Mouse (Mus musculus): ENCODE measurements around the gene 9530077C05Rik. TPM values are rescaled to one million over a fixed set of nuclear protein-coding genes. Genes with fewer than 3 reads are reported as not detected.
"Not testable (repeated sequence)": the region's sequence is repeated elsewhere in the genome, so short reads cannot be mapped to it uniquely, and the experiment has no call there.

The 9530077C05Rik gene
- total RNA-seq, 2 experiments from 2014 or later, result 0.70 to 0.76 TPM

- no peak for DNase-seq
Observed at GRCm38 (mm10) chr9:22420491-22420890, 9.2 kb downstream of the 9530077C05Rik start.

DNA sequence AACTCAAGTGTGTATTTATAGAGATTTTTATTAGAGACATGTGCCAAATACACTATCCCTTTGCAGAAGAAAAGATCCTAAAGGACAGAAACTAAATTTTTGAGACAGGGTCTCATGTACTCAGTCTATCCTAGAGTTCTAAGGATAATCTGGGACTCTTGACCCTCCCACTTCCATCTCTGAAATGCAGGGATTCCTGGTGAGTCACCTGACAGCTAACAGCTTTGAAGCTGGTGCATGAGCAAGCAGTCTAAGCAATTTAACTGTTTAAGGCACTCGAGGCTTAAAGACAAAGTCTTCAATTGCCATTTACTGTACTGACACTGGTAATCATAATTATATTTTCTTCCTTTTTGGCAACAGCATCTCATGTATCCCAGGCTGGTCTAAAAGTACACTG is 11.2 kb downstream of the 9530077C05Rik start:
- DNase-seq, result no peak

GRCm38 (mm10) chr9:22423507-22423906 is 12.2 kb downstream of the 9530077C05Rik start:
- no peak for DNase-seq

GRCm38 (mm10) chr9:22424196-22424595 is 12.9 kb downstream of the 9530077C05Rik start:
- DNase-seq, result no peak

- DNase-seq, result no peak
Observed at GRCm38 (mm10) chr9:22424719-22425118, 13.4 kb downstream of the 9530077C05Rik start.

DNA sequence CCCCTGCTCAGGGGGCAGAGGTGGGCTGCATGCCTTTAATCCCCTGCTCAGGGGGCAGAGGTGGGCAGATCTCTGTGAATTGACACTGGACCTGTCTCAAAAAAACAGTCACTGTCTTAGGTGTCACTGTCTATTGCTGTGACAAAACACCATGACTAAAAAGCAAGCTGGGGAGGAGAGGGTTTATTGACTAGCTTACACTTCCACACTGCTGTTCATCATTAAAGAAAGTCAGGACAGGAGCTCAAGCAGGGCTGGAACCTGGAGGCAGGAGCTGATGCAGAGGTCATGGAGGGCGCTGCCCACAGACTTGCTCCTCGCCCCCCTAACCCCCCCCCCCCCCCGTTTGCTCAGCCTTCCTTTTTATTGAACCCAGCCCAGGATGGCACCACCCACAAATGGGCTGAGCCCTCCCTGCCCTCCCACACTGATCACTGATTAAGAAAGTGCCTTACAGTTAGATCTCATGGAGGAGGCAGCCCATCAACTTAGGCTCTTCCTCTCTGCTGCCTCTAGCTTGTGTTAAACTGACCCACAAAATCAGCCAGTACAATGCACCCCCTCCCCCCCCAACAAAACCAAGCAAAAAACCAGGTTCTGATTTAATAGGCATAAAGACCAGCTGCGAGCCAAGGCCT is 16.8 kb downstream of the 9530077C05Rik start:
- DNase-seq, result no peak

DNA sequence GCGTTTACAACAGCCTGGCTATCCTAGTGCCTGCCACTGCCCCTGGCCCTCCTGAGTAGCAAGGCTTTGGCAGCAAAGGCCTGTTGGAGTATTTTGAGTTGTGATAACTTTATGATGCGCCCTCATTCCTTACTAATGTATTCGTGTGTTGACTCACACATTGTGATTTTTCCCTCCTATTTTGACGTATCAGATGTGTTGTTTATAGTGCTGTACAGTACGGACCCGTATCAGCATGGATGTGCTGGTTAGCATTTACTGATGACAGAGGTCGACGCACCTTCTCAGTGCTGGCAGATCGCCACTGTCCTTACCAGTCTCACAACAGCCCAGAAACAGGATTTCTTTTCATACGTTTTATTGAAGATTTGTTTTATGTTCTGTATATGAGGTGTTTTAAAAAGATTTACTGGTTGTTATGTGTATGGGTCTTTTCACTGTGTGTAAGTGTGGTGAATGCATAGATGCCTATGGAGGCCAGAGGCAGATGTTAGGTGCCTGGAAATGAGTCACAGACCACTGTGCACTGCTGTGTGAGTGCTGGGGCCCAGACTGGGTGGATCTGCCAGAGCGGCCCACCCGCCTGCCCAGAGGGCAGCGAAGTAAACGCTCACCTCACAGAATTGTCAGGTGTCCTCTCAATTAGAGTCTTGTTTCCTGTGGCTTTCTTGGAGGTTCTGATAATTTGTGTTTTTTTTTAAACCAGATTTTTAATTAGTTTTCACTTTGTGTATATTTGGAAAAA is 17.5 kb downstream of the 9530077C05Rik start:
- no peak for DNase-seq

DNA sequence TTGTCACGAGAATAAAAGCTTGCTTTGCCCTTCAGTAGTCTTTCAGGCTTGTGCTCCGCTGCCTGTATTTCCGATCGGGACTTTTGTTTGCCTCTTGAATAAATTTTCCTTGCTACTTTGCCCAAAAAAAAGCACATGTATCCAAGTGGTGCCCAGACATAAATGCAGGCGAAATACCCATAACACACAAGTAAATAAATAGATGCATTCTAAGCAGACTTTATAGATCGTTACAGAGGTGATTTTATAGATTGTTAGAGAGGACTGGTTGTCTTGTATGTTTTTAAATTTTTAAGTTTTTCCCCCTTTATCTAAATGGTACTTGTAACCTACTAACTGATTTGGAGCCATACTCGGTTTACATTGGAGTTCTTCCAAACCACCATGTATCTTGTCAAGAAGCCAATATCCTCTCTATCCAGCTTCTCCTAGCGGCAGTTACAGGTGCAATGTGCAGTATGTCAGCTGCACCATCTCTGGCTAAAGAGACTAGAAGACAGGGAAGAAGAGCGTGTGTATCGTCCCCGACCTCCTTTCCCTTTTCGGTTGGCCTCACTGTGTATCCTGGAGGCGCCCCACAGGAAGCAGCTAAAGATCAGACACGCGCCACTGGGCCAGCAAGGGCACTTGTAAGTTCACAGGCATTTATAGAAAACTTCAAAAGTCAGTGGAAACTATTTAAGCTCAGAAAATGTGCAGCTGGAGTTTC is 18.4 kb downstream of the 9530077C05Rik start:
- peak; percentile 11 for DNase-seq

DNA sequence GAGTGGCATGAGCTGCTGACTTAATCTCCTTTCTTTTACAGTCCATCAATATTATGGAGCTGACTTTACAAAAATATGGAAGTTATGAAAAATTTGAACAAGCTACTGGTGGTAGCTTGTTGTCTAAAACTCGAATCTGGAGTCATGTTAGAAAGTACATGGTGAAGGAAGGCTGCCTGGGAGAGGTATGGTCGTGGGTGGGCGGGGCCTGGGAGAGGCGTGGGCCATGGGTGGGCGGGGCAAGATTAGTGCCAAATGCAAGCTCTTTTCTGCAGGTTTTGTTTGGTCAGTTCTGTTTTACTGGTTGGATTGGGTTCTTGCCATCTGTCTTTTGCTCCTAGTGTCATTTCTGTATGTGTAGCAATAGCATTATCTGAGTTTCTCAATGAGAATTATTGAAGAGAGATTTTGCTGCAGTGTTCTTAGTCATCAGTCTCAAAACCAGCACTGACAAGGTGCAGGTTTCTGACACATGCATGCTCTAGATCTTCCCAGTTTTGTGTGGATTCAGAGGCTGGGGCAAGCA is 19.1 kb downstream of the 9530077C05Rik start:
- DNase-seq, result no peak

DNA sequence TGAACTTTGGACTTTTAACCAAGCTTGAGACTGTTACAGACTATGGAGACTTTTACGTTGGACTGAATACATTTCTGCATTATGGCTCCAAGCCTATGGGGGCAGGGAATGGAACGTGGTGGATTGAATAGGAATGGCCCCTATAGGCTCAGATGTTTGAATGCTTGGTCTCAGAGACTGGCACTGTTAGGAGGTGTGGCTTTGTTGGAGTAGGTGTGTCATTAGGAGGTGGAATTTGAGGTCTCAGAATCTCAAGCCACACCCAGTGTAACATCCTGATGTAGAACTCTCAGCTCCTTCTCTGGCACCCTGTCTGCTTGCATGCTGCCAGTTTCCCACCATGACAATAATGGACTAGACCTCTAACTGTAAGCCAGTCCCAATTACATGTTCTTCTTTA is 21.9 kb downstream of the 9530077C05Rik start:
- DNase-seq, result no peak

DNA sequence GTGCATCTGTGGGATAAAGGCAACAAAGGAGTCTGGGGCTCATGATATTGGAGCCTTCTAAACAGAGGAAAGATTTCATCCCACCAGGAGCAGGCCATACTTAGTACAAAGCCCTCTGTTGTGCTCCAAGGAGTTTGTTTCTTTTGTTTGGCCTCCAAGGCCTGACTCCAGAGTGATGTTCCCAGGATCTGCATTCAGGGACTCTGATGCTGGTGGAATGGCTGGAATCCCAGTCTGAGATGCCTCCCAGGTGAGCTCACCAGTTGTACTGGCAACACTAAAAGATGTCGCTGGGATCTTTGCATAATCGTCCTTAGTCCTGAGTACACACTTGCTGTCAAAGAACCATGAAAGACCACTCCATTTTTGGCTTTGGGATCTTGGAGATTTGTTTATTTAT is 22.8 kb downstream of the 9530077C05Rik start:
- no peak for DNase-seq

DNA sequence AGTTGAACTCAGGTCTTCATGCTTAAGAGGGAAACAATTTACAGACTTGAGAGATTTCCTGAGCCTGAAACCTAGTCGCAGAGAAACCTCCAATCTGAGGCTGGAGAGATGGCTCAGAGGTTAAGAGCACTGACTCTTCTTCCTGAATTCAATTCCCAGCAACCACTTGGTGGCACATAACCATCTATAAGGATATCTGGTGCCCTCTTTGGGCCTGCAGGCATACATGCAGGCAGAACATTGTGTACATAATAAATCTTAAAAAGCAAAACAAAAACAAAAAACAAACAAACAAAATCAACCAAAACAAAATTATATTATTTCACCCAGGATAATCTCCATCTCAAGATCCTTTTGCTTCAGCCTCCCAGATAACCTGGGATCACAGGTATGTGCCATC is 27.5 kb downstream of the 9530077C05Rik start:
- DNase-seq, result no peak

- DNase-seq, result no peak
Observed at GRCm38 (mm10) chr9:22443157-22443556, 31.8 kb downstream of the 9530077C05Rik start.

GRCm38 (mm10) chr9:22445123-22445522 is 33.8 kb downstream of the 9530077C05Rik start:
- no peak for DNase-seq

GRCm38 (mm10) chr9:22447213-22447612 is 35.9 kb downstream of the 9530077C05Rik start:
- no peak for DNase-seq

- no peak for DNase-seq
Observed at GRCm38 (mm10) chr9:22448420-22448819, 37.1 kb downstream of the 9530077C05Rik start.

GRCm38 (mm10) chr9:22449209-22449608 is 37.9 kb downstream of the 9530077C05Rik start:
- DNase-seq, result no peak

DNA sequence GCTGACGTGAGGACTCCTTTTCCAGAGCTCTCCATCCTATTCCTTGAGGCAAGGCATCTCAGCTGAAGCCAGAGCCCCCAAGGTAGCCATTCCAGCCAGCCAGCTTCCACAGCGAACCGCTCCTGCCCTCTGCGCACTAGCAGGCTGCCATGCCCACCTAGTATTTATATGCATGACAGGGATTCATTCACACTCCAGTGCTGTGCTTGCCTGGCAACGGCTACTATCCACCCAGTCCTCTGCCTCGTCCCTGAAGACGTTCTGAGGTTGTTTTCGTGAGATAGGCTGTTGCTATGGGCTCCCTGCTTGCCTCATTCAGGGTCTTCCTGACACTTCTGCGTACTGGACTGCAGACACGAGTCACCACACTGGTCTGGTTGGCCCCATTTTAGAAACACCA is 41.4 kb downstream of the 9530077C05Rik start:
- DNase-seq, result no peak

DNA sequence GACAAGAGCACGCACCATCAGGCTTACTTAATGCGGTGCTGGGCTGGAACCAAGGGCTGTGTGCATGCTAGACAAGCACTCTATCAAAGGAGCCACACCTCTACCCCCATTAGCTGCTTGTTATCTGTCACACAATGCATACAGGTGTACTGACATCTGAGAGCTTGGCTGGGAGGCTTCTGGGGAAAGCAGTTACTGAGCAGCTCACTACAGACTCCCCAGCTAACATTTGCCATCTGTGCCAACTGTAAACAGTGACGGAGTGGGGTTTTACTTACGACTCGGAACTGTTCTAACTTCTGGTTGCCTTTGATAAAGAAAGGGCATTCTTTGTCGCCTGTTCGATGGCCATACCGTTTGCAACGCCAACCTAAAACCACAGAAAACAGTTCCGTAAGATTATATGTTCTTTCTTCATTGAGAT is 42.2 kb downstream of the 9530077C05Rik start:
- DNase-seq, result no peak

DNA sequence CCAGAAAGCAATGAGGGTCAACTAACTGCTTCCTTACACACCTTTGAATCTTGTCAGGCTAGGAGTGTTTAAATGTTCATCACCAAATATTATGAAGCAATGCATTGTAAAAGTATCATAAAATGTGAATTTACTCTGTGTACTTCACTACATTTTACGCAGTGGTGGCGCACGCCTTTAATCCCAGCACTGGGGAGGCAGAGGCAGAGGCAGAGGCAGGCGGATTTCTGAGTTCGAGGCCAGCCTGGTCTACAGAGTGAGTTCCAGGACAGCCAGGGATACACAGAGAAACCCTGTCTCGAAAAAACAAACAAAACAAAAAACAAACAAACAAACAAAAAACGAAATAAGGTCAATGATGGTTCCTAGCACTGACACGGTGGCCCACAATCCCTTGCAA is 42.7 kb downstream of the 9530077C05Rik start, which contains the start of gene Gm17545:
Gene Gm17545 (plus strand): TSS at position 301 of the 400 bp plus-strand sequence.
- not testable (repeated sequence) for DNase-seq

DNA sequence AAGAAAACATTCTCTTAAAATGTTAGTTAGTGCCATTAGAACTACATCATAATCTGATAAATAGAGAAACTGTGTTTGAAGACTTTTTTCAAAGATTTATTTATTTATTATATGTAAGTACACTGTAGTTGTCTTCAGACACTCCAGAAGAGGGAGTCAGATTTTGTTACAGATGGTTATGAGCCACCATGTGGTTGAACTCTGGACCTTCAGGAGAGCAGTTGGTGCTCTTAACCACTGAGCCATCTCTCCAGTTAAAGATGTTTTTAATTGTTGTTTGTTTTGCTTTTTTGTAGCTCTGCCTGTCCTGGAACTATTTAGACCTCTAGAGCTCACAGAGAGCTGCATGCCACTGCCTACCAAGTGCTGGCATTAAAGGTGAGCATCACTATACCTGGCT is 43.7 kb downstream of the 9530077C05Rik start:
- no peak for DNase-seq

DNA sequence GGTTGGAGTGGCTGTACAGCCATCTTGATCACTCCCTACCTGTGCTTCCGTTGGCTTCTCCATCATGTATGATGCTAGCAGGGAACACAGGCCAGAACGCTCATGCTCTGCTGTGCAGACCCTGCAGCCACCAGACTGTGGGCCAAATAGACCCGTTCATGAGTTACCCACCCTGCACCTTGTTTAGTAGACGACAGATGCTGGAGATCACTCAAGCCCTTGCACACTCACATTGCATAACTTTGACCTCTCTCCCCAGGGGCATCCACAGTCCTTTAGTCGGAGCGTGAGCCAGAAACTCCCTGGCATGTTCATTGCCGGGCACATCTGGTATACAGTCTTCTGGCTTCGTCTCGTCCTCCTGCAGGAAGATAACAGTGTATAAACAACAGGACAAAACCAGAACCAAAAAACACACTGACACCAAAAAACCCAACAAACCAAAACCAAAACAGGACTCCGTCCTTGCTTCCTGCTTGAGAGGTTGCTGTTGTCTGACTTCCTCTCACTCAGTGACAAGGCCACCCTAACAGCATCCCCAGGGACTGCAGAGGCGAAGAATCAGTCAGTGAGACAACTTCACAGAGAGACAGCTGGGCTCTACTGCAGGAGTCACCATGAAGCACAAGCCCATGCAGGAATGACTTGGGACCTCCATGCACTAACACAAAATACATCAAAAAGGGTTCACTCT is 46.0 kb downstream of the 9530077C05Rik start:
- peak; percentile 14 for DNase-seq
